Mouse (Mus musculus) CD4-positive naive resting alpha-beta T cell, adult 57 days (primary cell): ENCODE results near the gene Ins2. TPM values are rescaled to one million over a fixed set of nuclear protein-coding genes. Genes with fewer than 3 reads are reported as not detected.

Experiments used
- total RNA-seq: library from RNA; stranded (reverse); gene quantifications from one replicate; pipeline ENCODE4 v1.2.4, GENCODE M21; 2023

Ins2 gene
- not detected for total RNA-seq

DNA sequence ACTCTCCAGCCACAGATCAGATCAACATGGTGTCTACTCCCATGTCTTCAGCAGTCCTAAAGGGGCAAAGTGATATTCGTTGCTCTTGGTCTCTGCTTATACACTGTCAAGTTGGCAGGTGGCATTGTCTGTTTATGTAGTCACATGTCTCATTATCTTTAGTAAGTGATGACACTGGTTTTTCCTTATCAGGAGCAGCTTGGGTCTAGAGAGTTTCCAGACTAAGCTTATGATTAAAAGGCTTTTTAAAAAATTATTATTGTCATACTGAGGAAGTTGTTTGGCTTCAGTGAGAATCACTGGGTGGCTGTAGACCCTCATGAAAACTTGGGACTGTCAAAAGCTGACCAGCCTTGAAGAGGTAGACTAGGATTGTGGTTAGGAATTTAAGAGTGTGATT, at the start of gene Ins2:
TSS of gene Ins2 (minus strand) at position 101 of the 400 bp plus-strand sequence.

DNA sequence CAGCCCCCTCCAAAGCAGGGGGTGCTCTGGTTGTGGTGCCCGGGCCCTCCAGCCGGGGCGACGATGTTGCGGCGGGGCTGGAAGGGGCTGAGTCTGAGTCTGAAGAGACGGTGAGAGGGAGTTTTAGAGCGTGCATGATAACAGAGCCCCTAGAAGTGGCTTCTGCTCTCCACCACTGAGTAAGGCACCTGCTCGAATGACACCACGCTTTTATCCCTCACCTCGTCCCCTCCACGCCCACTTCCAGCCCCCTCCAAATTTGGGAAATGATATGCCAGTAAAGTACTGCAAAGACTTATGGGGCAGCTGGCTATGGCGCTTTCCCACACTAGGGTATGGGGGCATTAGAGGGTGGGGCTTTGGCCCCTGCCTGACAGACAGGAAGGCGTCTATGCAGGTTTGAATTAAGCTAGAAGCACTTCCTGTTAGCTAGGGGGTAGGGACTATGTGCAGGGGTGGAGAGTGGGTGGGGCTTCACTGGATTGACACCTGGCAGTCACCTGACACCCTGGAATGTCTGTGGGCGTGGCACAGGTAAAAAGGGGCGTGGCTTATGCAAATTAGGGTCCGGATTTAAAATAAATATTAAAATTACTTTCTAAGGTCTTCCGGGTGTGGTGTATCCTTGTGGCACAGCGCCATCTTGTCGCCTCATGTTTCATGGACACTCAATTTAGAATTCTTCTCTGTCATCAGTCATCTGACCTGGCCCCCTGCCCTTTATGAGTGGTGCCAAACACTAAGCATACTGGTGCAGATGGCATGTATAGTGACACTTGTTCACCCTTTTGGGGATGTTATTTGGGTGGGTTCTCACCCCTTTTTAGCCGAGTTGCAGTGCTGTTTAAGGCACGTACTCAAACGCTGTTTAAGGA, 73.2 kb downstream of the Ins2 start, which contains the start of gene Gm49394:
TSS of gene Gm49394 (minus strand) at position 192 of the 875 bp plus-strand sequence.

GRCm38 (mm10) chr7:142666659-142667058, 76.5 kb downstream of the Ins2 start, which contains the start of gene Igf2:
TSS of gene Igf2 (minus strand) at chr7:142666816.

Other genes with a start within 250 kb of the Ins2 start
- 35.6 TPM for gene Tnnt3, start 244.5 kb downstream of the Ins2 start, total RNA-seq
- 19.6 TPM for gene Mrpl23, start 210.7 kb downstream of the Ins2 start, total RNA-seq
- gene Igf2, start 76.6 kb downstream of the Ins2 start, total RNA-seq: 1.3 TPM
- gene Gm49394, start 73.4 kb downstream of the Ins2 start, total RNA-seq: not detected
- not detected for gene Th, start 187.7 kb upstream of the Ins2 start, total RNA-seq
- gene Ascl2, start 225.9 kb upstream of the Ins2 start, total RNA-seq: not detected